Mouse (Mus musculus) forebrain, embryonic 16.5 days (tissue): ENCODE measurements around the gene Zbtb25. TPM values are rescaled to one million over a fixed set of nuclear protein-coding genes. Genes with fewer than 3 reads are reported as not detected.

Experiments used
- ATAC-seq: fragments of 200-750 bp; cut with Nextera tagmentation; 2 replicates; pipeline ENCODE4 v1.8.0; 2017; ENCODE audit warnings: mild to moderate bottlenecking, moderate library complexity
- H3K27ac ChIP-seq: fragments of 300-500 bp; sonication (generic); 2 replicates; pipeline ENCODE4 v1.5.1; 2014; ENCODE audit warnings: low read length, control low read depth
- H3K27me3 ChIP-seq: fragments of 300-500 bp; sonication (generic); replicated peaks from 2 replicates; pipeline ENCODE4 v1.6.1; 2014; ENCODE audit warnings: low read length; ENCODE audit not compliant: control insufficient read depth, insufficient read depth
- H3K36me3 ChIP-seq: fragments of 300-500 bp; sonication (generic); 2 replicates; pipeline ENCODE4 v1.6.1; 2014; ENCODE audit not compliant: control insufficient read depth, insufficient read depth
- H3K4me1 ChIP-seq: fragments of 300-500 bp; sonication (generic); replicated peaks from 2 replicates; pipeline ENCODE4 v1.6.1; 2014; ENCODE audit warnings: low read length; ENCODE audit not compliant: control insufficient read depth, insufficient read depth
- H3K4me2 ChIP-seq: fragments of 300-500 bp; sonication (generic); 2 replicates; pipeline ENCODE4 v1.6.1; 2014; ENCODE audit warnings: mild to moderate bottlenecking, low read length, control low read depth
- H3K4me3 ChIP-seq: fragments of 300-500 bp; sonication (generic); replicated peaks from 2 replicates; pipeline ENCODE4 v1.5.1; 2014; ENCODE audit warnings: mild to moderate bottlenecking, low read length, control low read depth
- H3K9ac ChIP-seq: fragments of 300-500 bp; sonication (generic); replicated peaks from 2 replicates; pipeline ENCODE4 v1.6.1; 2014; ENCODE audit warnings: low read depth, low read length, control low read depth
- H3K9me3 ChIP-seq: fragments of 300-500 bp; sonication (generic); 2 replicates; pipeline ENCODE4 v1.6.1; 2016; ENCODE audit warnings: low read length; ENCODE audit not compliant: control insufficient read depth
- WGBS: fragments of 180-500 bp; shearing (Covaris S2); extraction: QIAGEN DNeasy Blood & Tissue Kit; methylation state at CpG from one replicate; pipeline ENCODE4 v1.1.7; 2014; 5-methylcytosine and 5-hydroxymethylcytosine counted together
- polyA plus RNA-seq: library from polyadenylated mRNA; unstranded; fragments of >200 nt; fragmentation: Nextera tagmentation; extraction: Ambion mirVana; gene quantifications from 2 replicates; pipeline ENCODE4 v1.2.1, GENCODE M21; 2015

Gene Zbtb25
- polyA plus RNA-seq, 1 experiment from 2014 or later, result 16.5 TPM

DNA sequence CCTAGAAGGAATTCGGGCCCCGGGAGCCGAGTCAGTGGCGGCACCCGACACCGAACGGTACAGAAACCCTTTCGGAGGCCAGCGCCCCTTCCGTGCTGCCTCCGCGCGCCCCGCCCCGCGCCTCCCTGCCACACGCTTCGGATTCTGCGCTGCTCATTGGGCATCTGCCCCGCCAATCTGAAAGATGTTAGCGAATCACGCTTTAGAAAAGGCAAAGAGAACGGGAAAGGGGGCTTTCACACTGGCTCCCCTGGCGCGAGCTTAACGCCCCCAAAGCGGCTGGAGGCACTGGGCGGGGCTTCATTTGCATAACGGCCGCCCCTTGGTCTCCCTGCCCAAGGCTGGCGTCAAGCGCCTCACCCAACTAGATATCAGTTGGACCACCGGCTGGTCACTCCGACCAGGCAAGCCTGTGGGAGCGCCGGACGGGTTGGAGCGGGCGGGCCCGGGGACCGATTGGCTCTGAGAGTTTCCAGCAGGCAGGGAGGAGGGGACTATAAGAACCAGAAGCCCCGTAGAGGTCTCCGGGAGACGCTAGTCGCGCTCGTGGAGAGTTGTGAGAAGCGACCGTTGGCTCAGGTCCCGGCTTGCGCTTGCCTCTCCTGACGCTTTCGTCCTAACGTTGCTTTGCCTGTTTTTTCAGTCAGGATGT lies 34.6 kb upstream of the Zbtb25 start, which contains the start of gene Hspa2:
Gene Hspa2 (plus strand): TSS at position 291 of the 652 bp plus-strand sequence.
- WGBS, result under 1% methylated on average over 54 of the region's 54 CpGs
- H3K27ac ChIP-seq, result peak within 1 kb of the TSS; percentile 92
- H3K4me2 ChIP-seq, result peak within 1 kb of the TSS; percentile 65
- peak within 1 kb of the TSS; percentile 77 for H3K4me3 ChIP-seq
- no peaks in the 10 kb centered on the region for H3K36me3 ChIP-seq
- peaks cover 20% of the 10 kb centered on the region for H3K4me1 ChIP-seq
- peak within 1 kb of the TSS; percentile 82 for H3K9ac ChIP-seq
- H3K9me3 ChIP-seq, result no peaks in the 10 kb centered on the region
- ATAC-seq, result peak; percentile 97
- peaks cover 23% of the 10 kb centered on the region for H3K27me3 ChIP-seq

DNA sequence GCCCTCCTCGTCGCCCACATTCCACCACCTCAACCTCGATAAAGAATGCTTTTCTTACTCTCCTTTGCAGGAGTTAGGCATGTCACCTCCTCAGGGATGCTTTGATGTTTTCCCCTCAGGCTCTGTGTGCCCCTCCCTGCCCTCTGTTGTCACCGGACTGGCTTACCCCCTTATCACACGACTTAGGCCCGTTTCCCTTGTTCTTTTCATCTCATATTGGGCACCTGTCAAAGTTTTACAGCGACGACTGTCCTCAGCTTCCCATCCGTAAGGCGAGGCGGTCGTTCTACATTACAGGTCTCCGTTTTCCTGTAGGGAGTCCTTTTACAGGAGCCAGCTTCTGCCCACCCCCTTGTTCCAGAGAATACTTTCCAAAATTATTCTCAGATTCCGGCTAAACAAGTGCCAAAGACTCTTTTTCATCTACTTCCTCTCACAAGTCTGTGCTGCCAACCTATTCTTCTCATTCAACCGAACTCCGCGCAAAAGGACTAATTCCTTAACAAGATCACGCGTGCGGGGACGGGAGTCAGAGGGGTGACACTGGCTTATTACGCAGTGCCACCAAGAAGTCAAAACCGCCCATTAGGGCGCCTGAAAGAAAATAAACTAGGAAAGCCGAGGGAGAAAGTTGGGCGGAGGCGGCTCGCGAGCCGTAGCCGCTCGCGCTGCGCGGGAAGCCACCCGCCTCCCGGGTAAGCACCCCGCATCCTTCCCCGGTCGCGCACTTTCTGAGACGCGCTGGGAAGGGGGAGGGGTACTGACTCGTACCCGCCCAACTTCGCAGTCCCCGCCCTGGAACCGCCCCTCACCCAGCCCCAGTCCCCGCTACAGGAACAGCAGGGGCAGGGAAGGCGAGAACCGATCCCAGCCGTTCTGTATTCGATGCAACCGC lies 33.8 kb upstream of the Zbtb25 start:
- peak overlapping the region; percentile 77 for H3K4me3 ChIP-seq
- H3K9me3 ChIP-seq, result no peaks in the 10 kb centered on the region
- H3K4me2 ChIP-seq, result peak overlapping the region; percentile 64
- peaks cover 20% of the 10 kb centered on the region for H3K4me1 ChIP-seq
- peak; percentile 91 for ATAC-seq
- peak overlapping the region; percentile 92 for H3K27ac ChIP-seq
- H3K27me3 ChIP-seq, result peaks cover 23% of the 10 kb centered on the region
- H3K9ac ChIP-seq, result peak overlapping the region; percentile 82
- whole genome bisulfite sequencing, result under 1% methylated on average over 54 of the region's 54 CpGs
- no peaks in the 10 kb centered on the region for H3K36me3 ChIP-seq

DNA sequence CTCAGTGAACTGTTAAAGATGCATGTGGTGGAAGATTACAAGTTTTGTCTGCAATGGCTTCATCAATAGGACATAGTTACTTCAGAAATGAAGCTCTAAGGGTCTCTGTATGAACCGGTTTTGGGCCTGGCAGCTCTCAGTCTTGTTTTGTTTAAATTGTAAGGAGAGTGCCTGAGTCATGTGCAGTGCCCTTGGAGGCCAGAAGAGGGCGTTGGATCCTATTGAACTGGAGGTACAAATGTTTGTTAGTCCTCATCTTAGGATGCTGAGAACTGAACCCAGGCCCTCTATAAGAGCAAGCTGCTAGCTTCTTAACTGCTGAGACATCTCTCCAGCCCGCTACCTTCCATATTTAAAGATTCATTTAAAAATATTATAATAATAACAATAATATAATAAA lies 32.3 kb upstream of the Zbtb25 start:
- no peak overlapping the region for H3K27ac ChIP-seq
- H3K27me3 ChIP-seq, result peaks cover 10% of the 10 kb centered on the region
- no peaks in the 10 kb centered on the region for H3K9me3 ChIP-seq
- H3K4me1 ChIP-seq, result peaks cover 20% of the 10 kb centered on the region
- no peak overlapping the region for H3K4me2 ChIP-seq
- H3K4me3 ChIP-seq, result no peak overlapping the region
- WGBS, result 60% methylated on average over 3 of the region's 3 CpGs
- no peaks in the 10 kb centered on the region for H3K36me3 ChIP-seq
- ATAC-seq, result no peak
- no peak overlapping the region for H3K9ac ChIP-seq

DNA sequence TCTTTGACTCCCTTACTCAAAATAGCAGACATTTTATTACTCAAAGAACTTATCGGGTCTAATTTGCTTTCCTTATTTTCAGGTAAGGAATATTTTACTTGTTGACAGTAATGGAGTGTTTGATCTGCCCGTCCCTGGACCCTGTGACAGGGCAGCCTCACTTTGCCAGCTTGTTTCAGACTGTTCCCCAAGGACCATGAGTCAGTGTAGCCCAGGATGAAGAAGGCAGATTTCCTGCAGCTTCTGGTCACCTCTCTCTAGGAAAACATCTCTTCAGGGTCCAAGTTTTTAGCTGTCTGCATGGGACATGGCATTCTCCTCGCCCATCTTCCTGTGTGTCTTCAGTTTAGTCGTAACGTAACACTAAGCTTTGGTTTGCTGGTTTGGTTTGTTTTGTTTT lies 27.9 kb upstream of the Zbtb25 start:
- 92% methylated on average over 5 of the region's 5 CpGs for WGBS
- ATAC-seq, result no peak
- H3K9me3 ChIP-seq, result no peaks in the 10 kb centered on the region

DNA sequence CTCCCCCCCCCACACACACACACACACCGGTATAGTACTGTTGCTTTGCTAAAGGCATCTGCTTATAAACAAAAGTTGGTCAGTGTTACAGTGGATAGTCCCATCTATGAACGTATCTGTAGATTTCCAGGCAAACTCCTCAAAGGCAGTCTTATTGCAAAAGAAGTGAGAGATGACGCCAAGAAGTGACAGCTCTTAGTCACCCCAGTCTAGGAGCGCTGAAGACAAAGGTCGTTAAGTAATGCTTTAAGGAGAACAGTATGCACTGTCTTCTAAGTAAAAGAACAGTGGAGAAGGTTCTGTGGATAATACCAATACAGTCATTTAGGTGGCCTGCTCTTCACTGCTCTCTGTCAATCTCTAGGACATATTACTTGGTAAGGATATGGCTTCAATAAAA lies 23.6 kb upstream of the Zbtb25 start:
- Histone ChIP-seq H3K27me3 (no peaks in the 10 kb centered on the region), H3K36me3 (no peaks in the 10 kb centered on the region), H3K9me3 (no peaks in the 10 kb centered on the region), H3K4me3 (no peak overlapping the region), H3K9ac (no peak overlapping the region), H3K4me1 (no peaks in the 10 kb centered on the region; the same call in 1 of the 2 replicates), H3K4me2 (no peak overlapping the region), H3K27ac (no peak overlapping the region)
- 88% methylated on average over 5 of the region's 5 CpGs for WGBS
- ATAC-seq, result no peak

More for the DNA sequence above, 27.9 kb upstream of the Zbtb25 start:
- no peak overlapping the region for H3K9ac ChIP-seq
- no peak overlapping the region for H3K27ac ChIP-seq
- H3K27me3 ChIP-seq, result no peaks in the 10 kb centered on the region
- H3K4me1 ChIP-seq, result no peaks in the 10 kb centered on the region
- no peak overlapping the region for H3K4me2 ChIP-seq
- no peaks in the 10 kb centered on the region for H3K36me3 ChIP-seq
- no peak overlapping the region for H3K4me3 ChIP-seq

DNA sequence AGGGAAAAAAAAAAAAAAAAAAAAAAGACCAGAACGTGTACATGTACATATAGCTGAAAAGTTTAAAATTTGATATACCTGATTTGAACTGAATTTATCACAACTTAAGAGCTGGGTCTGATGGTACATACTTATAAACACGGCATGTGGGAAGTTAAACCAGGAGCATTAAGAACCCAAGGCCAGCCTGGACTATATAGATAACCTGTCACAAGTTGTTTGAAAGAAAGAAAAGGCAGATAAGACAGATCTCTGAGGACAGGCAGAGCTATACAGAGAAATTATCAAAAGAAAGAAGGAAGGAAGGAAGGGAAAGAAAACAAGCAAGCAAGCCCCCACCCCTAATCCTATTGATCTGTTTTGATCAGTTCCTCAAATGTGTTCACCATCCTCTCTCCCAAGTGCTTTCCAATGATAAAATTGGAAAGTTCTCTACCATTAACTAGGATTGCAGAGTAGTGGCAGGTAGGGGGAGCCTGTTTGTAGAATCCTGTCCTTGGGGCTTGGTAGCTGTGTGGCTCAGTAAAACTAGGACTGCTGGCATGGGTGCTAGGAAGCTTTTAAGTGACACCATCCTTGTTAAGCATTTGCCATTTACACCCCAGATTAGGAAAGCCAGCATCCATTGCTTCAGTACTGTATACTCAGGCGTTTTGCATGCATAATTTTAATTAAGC lies 22.3 kb upstream of the Zbtb25 start:
- H3K9ac ChIP-seq, result no peak overlapping the region
- H3K36me3 ChIP-seq, result peaks cover 3% of the 10 kb centered on the region; the same call in 1 of the 2 replicates
- WGBS, result 81% methylated on average over 3 of the region's 3 CpGs
- H3K27me3 ChIP-seq, result no peaks in the 10 kb centered on the region
- no peak for ATAC-seq
- no peak overlapping the region for H3K4me3 ChIP-seq
- no peak overlapping the region for H3K27ac ChIP-seq
- H3K9me3 ChIP-seq, result no peaks in the 10 kb centered on the region
- no peaks in the 10 kb centered on the region; the same call in 1 of the 2 replicates for H3K4me1 ChIP-seq
- no peak overlapping the region for H3K4me2 ChIP-seq

DNA sequence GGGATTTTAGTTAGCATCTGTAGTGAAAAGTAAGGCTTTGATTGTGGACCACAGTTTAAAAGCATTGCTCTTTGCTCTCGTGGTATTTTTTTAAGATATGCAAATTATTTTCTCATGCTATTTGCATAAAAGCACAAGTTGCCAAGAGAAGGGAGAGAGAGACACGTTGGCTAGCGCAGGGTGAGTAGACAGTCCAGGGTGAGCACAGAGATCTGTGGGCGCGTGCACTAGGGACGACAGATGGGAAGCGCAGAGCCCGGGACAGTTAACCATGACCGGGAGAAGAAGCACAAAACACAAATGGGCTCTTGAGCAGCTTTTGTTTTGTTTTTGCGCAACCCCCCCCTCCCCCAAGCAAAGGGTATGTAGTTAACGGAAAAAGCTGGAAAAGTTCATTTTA lies 19.4 kb upstream of the Zbtb25 start:
- H3K27me3 ChIP-seq, result no peaks in the 10 kb centered on the region
- H3K4me1 ChIP-seq, result no peaks in the 10 kb centered on the region; the same call in 1 of the 2 replicates
- WGBS, result 47% methylated on average over 11 of the region's 11 CpGs
- no peak overlapping the region for H3K4me3 ChIP-seq
- H3K36me3 ChIP-seq, result peaks cover 5% of the 10 kb centered on the region; the same call in 1 of the 2 replicates
- H3K9me3 ChIP-seq, result no peaks in the 10 kb centered on the region
- 0 out of 2 replicates have a peak overlapping the region, but pooled peaks have one; percentile 10 for H3K4me2 ChIP-seq
- ATAC-seq, result no peak; the same call in 1 of the 2 replicates
- H3K9ac ChIP-seq, result no peak overlapping the region
- H3K27ac ChIP-seq, result no peak overlapping the region

DNA sequence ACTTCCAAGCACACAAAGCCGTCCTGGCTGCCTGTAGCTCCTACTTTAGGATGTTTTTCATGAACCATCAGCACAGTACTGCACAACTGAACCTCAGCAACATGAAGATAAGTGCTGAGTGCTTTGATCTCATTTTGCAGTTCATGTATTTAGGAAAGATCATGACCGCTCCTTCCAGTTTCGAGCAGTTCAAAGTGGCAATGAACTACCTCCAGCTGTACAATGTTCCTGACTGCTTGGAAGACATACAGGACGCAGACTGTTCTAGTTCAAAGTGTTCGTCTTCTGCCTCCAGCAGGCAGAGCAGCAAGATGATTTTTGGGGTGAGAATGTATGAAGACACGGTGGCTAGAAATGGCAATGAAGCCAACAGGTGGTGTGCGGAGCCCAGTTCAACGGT lies 15.9 kb upstream of the Zbtb25 start:
- Histone ChIP-seq H3K9ac (no peak overlapping the region), H3K27me3 (no peaks in the 10 kb centered on the region), H3K36me3 (peaks cover 5% of the 10 kb centered on the region; the same call in 1 of the 2 replicates), H3K4me3 (no peak overlapping the region), H3K9me3 (no peaks in the 10 kb centered on the region), H3K4me2 (no peak overlapping the region), H3K4me1 (no peaks in the 10 kb centered on the region; the same call in 1 of the 2 replicates), H3K27ac (no peak overlapping the region)
- WGBS, result 95% methylated on average over 8 of the region's 8 CpGs
- no peak for ATAC-seq

DNA sequence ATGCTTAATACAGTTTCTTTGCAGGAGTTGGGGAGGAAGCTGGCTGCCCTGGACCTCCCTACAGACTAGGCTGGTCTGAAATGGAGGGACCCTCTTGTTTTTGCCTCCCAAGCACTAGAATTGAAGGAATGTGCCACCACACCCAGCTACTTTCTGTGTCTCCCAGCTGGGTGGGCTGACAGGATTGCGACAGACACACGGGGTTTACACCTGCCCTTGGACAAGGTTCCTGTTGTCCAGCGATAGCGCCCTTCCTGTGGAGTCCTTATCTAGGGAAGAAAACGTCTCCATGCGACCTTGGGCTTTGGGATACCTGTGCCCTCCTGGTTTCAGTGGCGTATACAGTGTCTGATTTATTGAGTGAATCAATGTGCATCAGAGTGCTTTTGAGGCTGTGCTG lies 10.7 kb upstream of the Zbtb25 start:
- Histone ChIP-seq H3K9me3 (no peaks in the 10 kb centered on the region), H3K4me2 (no peak overlapping the region), H3K27me3 (no peaks in the 10 kb centered on the region), H3K36me3 (no peaks in the 10 kb centered on the region), H3K27ac (no peak overlapping the region), H3K4me3 (no peak overlapping the region), H3K4me1 (no peaks in the 10 kb centered on the region; the same call in 1 of the 2 replicates), H3K9ac (no peak overlapping the region)
- no peak for ATAC-seq
- 92% methylated on average over 7 of the region's 7 CpGs for WGBS
